Mouse (Mus musculus) urinary bladder, postnatal 36 days (tissue): ENCODE measurements around the gene Il3.
"Not testable (repeated sequence)": the region's sequence is repeated elsewhere in the genome, so short reads cannot be mapped to it uniquely, and the experiment has no call there.

Experiments used
- DNase-seq, 2 experiments: peaks; one replicate each; pipeline ENCODE4 v3.0.0; 2022; ENCODE audit warnings: low spot score in 2 of 2, mixed read lengths in 1 of 2

The Il3 gene

DNA sequence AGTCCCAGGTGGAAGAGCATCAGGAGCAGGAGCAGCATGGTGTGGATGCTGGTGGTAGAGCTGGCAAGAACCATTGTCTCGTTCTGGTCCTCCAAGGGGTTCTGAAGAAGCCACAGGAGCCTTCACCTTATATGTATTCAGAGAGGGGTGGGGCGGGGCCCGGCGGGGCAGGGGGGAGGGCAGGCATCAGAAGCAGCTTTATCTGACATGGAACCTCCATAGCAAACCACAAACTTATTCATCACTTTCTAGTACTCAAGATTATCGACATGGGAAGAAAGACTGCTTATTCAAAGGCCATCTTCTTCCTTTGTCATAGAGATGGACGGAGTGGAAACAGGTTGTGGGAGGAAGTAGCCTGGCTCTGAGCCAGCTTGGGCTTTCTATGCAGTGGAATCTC lies at the start of gene Il3:
Il3 (minus strand) TSS at position 101 of the 400 bp plus-strand sequence.
- DNase-seq = no peak

DNA sequence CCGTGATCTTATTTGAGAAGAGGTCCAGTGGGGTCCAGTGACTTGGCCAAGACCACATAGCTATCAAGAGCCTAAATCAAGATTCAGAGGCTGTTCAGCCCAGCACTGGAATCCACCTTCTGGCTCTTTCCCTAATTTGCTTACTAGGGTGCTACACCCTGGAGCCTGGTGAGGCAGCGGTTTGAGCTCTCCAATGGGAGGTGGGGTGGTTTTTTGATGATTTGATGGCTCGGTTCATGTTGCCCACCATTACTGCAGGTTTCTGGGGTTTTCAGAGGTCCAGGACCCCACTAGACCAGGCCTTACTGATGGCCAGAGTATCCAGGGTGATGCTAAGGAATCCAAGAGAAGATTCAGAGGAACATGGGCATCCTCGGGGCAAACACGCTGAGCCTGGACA lies 48.3 kb upstream of the Il3 start:
- no peak for DNase-seq

DNA sequence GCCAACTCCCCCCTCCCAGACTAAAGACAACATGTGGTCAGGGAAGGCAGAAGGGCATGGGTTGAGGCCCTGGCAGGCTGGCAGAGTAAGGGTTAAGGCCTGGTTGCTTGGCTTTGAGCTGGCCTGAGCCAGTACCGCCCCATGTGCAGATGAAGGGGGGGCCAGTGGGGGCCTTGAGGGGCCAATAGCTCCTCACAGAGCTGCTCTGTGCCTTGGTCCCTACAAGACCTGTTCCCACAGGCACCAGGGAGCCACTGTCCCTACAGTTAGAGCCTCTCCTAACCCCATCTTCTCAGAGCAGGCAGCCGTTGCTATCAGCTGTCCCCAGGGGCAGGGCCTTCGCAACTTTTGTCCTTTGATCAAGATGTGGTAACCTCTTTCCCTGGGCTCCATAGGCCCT lies 47.7 kb upstream of the Il3 start:
- peak in 1 of 2 experiments; percentile 21 for DNase-seq

DNA sequence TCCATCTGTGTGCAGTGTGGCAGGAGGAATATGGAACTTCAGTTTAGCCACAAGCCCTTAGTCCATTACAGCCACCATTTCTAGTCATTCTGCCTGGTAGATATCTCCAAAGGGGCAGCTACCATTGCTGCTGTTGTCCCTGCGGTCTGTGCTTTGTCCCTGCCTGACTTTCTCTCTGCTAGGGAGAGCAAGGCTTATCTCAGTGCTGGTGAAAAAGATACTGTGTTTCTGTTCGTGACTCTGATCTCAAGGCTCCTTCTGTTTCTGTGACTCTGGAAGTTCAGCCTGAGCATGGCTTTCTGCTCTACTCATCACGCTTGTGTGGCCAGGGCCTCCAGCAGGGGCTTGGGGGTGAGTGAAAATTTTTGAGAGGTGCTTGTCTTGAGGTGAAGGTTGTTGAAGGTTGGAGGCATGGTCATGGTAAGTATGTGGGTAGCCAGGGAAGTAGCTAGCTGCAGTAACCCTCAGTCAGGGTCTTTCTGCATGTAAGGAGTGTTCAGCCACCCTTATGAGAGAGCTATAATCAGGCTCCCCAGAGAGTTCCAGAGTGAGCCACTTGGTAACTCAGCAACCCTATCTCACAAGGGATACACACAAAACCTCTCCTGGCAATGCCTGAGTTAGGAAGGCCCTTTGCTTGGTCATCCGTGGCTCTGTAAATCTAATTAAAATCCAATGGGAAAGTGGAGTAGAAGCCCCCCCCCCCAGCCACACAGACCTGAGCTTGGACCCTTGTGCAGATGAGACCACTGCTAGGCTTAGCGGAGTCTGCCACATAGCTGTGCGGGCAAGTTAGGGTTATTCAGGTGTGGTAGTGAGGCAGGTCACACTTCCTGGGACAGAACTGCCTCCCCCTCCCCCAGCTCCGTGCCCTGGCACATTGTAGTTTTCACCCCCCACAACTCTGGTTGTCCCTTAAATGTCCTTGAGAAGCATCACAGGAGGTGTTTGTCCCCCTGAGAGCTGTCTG lies 46.6 kb upstream of the Il3 start:
- no peak for DNase-seq

DNA sequence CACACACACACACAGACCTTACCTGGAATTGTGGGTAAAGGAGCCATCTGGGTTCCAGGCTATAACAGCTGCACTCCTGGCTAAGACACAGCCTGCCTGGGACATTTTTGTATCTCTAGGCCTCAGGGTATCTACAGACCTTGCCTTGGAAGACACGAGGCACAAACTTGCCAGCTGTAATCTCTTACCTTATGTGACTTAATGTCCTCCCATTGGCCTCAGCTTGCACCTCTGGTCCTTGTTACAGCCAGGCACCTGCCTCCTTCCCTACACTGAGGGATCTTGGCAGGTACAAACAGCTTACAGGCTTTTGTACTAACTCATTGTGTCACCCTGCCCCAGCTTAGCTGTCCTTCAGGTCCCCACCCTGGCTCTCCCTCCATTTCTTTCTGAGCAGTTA lies 45.5 kb upstream of the Il3 start:
- no peak for DNase-seq

DNA sequence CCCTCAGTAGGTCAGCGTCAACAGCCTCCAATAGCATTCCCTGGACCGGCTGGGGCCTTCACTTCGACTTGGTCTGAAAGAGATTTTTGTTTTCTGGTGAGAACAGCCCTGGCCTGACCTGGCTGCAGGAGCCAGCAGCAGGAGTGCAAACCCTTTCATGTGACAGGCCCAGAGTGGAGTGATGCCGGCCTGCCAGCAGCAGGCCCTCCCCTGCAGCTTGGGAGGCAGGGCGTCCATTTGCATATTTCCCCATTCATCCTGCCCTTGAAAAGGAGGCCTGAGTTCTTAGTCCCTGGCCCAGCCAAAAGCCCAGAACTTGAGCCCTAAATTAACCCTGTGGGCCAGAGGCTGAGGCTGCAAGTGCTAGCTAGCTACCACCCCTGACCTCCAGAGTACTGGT lies 44.9 kb upstream of the Il3 start:
- DNase-seq = no peak

DNA sequence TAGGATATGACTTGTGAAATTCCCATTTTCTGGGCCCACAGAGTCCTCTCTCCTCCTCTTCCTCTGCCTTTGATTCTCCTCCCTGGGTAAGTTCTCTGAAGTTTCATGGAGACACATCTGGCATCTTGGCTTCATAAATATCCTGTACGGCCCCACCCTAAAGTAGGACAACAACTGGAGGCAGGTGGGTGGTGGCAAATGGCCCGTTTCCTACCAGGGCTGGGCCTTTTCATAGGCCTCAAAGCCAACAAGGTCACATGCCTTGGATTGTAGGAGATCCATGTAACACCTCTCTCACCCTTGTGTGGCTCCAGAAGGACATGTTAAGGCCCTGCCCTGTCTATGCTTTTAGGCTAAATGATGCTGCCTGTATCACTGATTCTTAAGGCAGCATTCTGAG lies 43.5 kb upstream of the Il3 start:
- DNase-seq = no peak

DNA sequence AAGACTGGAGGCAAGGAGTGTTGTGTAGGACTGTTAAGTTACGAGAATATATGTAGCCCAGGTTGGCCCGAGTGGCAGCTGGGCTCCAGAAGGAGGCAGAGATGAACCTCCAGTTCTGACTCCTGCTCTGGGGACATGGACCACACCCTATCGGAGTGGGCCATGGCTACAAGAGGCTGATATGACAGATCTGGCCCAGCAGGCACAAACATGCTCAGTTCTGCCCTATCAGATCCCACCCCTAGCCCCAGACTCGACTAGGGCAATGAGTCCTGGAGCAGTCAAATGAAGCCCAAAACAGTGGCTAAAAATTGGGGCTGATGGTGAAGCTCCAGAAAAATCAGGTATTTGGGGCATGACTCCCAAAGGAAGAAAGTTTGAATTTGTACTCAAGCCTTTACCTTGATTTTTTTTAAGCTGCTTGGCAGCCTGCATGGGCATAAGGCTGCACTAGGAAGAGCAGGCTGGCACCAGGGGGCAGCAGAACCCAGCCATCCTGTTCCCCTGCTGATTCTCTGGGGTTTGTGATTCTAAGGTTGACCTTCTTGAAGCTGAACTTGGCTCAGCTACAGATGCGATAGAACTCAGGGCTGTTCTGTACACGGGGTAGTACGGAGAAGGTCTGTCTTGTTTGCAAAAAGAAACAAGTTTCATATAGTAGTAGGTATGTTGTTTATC lies 40.2 kb upstream of the Il3 start:
- DNase-seq = peak; percentile 28 to 38

DNA sequence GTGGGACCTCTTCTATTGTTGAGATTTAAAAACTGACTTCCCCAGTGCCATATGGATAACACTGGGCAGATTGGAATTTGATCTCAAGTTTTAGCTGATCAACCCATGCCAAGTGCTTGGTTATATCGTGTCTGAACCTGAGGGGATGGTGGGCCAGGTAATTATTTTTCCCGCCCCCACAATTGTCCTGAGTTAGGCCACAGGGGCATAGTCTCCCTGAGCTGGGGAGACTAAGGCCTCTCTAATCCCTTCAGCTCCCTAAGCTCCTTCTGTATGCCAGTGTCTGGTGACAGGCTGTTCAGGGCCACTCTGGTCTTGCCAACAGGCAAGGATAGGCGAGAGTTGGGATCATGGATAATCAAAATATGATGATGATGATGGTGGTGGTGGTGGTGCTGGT lies 38.3 kb upstream of the Il3 start:
- DNase-seq = no peak

DNA sequence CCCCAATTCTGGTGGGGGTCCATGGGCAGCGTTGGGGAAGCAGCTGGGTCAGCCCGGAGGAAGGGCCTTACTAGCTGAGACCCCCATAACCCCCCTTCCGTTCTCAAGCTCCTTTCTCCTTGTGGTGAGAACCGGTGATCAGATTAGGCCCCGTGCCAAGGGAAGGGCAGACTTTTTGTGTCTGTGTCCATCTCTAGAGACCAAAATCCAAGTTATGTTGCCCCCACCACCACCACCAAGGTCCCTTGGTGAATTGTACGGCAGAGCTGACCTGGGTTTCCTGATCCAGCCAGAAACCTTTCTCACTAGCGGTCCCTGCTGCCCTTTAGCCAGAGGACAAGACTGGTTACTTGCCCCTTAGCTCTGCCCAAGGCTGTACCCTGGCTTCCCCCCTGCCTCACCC lies 37.4 kb upstream of the Il3 start:
- no peak for DNase-seq

DNA sequence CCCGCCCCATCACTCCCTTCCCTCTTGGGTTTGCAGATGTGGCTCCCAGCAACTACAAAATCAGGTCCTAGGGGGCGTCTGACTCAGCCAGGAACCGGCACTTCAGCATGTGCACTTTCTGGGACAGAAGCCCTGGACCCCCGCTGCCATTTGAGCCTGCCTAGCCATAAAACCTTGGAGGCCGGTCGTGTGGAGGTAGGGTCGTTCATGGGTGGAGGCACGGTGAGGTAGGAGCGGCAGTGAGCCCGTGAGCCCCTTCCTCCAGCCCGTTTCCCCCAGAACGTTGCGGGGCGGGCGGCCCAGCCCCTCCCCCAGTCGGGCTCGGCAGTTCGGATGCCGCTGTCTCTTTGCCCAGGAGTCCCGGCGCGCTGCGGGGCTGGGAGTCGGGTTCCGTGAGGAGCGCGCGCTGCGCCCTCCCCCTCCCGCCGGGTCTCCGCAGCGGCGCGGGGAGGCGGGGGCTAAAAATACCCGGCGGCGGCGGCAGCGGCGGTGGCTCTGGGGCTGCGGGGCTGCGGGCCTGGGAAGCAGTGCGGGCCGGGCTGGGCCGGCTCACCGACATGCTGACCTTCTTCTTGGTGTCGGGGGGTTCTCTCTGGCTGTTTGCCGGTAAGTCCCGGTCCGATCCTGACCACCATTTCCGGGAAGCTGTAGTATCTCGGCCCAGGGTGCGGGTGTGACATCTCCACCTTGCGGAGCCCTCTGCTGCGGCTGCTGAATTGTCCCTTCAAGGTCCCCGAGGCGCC lies 36.8 kb upstream of the Il3 start, which contains the start of gene Acsl6:
Acsl6 (plus strand) TSS at position 71 of the 743 bp plus-strand sequence.
- no peak for DNase-seq

DNA sequence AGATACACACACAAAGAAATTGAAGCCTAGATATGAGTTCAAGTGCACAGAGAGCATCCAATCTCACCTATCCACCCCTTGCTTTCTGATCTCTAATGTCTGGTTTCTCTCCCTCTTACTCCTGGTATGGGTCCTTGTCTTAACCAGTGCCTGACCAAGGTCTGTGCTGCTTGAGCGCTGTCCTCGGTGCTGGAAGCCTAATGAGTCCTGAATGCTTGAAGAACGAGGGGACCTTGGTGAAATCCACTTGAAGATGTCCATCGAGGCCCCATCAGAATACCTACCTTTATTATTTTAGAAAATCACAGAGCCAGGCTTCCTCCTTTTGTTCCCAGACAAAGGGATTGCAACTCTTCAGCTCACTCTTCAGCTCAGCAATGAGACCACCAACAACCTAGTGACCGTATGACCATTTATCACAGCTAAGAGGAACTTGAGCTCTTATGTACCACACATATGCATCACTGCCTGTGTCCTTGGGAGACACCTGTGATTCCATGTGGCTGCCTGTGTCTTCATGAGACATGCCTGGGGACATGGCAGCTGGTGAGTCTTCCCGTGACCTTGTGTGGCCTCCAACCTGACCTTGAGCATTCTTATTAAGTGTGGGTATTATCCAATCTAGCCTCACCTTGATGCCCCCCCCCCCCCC lies 36.1 kb upstream of the Il3 start:
- no peak for DNase-seq

DNA sequence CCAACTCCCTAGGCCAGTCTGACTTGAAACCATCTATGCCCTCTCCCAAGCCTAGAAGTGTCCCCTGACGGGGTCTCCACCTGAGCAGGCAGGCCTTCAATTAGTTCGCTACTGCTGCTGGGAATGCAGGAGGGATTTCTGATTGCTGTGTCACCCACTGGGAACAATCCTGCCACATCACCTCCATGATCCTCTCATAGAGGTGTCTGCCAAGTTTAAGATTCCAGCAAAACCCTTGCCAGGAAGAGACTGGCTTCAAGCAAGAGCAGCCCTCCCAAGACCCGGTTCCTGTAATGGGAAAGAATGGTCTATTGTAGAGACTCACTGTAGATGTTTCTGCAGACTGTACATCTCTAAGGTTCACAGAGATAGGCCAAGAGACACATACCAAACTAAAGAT lies 35.5 kb upstream of the Il3 start:
- no peak for DNase-seq

DNA sequence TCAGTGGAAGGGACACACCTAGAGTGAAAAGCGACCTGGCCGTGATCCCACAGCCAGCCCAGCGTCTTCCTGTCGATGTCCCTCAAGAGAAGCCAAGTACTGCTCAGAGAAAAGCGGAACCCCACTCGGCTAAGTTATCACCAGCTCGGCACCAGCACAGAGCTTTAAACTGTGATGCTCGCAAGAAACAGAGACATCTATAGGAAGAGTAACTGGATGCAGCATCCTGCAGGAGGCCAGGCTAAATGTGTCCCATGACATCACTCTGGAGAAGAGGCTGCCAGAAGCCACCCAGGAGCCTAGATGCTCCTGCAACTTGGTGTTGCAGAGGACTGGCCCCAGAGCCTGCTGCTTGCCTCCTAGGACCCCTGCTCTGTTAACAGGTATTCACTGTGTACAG lies 34.9 kb upstream of the Il3 start:
- DNase-seq = no peak

DNA sequence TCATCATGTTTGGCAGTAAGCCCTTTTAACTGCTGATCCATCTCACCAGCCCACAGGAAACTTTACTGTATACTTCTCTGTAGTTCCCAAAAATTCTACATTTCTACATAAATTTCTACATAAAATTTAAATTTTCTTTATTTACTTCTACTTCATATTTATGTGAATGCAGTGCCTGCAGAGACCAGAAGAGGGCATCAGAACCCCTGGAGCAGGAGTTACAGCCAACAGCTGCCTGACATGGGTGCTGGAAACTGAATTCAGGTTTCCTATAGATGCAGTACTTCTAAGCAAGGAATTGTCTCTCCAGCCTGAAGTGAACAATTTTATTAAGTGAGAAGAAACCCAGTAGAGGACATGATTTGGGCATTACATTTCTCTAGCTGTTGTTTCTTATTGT lies 31.7 kb upstream of the Il3 start:
- DNase-seq = no peak

DNA sequence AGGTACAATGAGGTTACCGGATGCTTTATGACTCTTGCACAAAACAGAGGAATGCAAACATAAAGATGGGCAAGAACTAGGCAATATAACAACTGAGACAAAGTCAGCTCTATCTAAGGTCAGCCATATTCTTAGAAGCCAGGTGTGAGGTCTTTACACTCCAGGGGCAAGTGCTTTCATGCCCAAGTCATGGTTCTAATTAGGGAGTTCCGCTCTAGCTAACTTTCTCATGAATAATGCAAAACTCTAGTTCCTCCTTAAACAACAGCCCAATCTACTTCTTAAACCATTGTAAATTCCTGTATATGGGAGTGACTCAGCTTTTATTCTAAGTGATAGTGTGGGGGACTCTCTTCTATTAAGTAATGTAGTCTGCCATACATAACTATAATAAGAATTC lies 30.4 kb upstream of the Il3 start:
- DNase-seq = not testable (repeated sequence)

DNA sequence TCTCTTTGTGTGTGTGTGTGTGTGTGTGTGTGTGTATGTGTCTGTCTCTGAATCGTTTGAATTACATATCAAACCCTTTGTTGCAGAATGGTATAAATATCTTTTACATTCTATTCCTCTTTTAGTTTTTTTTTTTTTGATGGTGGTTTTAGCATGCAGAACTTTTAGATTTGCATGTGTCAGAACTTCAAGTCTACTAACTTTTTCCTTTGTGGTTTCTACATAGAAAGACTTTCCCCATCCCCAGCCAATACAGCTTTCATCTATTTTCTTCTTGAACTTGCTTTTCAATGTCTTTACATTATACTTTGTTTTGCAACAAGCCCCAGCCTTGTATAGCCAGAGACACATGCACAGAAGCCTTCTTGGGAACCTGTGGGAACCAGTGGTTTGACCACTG lies 29.7 kb upstream of the Il3 start:
- DNase-seq = no peak

DNA sequence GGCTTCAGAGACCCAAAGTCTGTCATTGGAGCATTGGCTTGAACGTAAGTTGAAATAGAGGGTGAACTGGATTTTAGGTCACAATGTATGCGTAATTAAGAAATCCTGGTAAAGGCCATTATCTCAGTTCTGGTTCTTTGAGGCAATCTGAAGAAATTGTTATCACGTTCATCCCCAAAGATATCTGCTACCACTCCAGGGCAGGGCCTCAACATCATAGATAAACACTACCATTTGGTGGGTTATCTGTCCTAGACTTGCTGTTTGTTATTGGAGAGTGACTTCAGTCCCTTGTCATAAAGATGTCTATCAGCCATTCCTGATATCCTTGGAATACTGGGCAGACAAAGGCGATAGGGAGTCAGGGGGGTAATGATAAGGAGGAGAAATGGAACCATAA lies 28.9 kb upstream of the Il3 start:
- DNase-seq = no peak

DNA sequence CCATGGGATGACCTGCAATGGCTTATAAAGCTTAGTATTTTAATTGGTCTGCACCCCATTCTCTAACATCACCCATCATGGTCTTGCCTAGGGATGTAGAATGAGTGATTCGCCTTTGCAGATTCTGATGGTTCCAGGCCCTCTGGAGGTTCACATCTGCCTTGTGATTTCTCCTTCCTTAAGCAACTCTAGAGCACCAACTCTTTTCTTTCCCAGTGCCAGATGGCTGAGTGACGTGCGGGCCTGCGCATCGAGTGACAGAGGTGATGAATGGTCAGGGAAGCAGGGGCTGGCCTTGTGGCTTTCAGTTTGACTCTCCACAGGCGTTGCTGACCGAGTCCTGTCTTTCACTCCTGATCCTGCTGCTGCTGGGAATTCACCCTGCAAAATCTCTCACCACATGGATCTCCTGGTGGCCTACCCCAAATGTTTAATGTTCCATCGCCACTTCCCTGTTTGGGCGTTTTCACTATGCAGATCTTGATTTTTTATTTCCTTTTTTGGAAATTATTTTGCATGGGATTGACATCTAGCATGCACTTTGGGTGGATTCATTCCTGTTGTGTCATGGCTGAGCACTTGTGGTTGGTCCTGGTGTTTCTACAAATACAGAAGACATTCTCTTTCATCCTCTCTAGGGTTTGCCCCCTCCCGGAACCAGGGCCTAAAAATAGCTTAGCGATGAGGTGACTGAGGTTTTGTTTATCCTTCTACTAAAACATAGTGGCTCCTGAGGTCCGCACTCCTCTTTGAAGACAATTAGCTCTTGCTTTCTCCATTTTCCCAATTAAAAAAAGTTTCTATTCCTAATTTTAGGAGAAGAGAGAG lies 27.1 kb upstream of the Il3 start:
- no peak for DNase-seq

DNA sequence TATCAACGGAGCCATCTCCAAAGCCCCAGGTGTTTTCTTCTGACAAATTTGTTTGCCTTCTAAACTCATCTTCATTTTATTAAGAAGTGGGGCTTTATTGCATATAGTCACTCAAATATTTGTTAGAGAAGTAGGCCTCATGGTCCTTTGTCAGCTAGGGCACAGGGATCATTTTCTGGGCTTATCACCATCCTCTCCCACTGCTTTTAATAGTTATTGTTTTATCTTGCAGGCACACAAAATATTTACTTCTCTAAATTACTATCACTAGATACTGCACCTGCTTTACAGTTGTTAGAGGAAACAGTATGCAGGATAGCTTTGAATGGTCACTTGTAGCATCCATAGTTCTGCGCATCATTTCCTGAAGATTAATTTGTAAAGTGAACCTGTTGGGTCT lies 25.1 kb upstream of the Il3 start:
- DNase-seq = no peak
